Mouse (Mus musculus) spleen, postnatal 14 days (tissue): ENCODE data around the gene Pam.
"Not testable (repeated sequence)": the region's sequence is repeated elsewhere in the genome, so short reads cannot be mapped to it uniquely, and the experiment has no call there.

Source experiments
- DNase-seq, 2 experiments: peaks; one replicate each; pipeline ENCODE4 v3.0.0; 2021 to 2022; ENCODE audit warnings: low spot score in 2 of 2

The Pam gene

DNA sequence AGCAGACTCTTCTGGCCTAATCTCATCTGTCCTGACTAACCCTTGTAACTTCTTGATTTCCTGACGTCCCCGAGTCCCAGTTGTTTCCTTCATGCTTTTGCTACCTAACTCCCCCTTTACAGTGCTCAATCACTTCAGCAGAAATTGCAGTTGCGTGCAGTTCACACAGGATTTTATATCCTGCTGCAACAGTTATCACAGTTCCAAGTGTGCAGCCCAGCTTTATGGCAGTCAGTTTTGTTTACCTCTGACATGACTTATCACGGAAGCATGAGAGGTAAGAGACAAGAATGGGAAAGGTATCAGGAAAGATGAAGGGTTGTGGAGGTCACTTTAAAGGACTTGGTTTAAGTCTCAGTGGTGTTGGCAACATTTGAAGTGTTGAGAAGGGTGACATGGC is 125.7 kb downstream of the Pam start:
- DNase-seq: no peak

DNA sequence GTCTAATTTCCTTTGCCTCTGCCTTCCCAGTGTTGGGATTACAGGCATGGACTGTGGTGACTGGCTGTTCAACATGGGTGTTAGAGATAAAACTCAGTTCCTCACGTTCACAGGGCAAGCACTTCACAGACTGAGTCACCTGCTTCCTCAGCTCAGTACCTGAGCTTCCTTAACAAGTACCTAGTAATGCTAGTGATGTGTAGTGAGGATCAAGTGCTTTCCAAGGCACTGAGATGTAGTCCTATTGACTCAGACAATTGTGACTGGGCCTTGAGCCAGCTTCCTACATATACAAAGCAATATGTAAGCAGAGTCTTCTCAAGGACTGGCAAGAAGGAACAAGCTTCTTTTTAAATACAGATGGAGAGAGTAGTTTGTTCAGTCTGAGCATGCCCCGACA is 131.7 kb downstream of the Pam start:
- DNase-seq: no peak

DNA sequence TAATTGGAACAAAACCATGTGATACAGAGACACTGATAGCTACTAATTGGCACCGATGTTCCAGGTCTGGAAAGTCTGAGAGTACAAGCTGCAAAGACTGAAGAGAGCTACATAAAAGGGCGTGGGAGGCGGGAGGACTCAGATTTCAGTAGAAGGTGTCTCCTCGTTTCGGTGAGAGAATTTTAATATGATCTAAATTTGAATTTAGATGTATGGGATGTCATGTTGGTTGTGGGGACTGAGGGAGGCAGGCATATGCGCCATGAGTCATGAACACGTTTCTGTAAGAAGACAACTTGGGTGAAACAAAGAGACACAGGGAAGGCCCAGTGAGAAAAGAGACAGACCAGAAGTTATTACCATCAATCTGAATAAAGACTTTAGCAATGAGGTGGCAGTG is 133.3 kb downstream of the Pam start:
- no peak for DNase-seq

DNA sequence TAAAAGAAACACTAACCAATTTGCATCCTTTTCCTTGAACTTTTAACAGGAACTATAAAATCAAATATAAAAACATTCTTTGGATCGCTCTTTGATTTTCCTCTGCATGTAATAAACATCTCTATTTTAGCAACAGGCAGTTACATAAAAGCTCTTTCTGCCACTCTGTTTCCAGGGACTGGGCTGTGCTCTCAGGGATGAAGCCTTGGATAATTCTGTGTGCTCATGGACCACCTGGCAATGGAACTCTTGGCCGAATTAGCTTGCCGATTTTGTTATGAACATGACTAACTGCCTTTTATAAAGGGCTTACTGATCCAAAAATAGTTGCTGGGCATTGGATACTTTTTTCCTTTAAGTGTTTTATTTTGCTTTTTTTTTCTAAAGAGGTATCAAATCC is 134.8 kb downstream of the Pam start:
- DNase-seq: no peak

DNA sequence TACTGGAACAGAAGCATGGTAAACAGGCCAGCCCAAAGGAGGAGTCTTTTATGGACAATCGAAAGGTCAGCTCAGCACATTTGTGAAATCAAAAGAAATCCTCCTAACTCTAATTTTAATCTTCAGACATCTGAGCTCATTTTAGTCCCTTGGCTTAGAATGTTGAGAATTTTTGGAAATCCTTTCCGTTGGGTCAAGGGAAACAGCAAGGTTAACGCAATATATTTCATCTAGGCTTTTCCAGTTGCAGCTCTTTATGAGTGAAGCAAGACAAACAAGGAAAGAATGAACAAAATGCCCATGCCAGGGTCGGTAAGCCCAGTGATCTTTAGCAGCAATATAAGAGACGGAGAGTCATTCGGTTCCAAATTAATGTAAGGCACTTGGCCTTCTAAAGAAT is 135.3 kb downstream of the Pam start:
- DNase-seq: no peak

DNA sequence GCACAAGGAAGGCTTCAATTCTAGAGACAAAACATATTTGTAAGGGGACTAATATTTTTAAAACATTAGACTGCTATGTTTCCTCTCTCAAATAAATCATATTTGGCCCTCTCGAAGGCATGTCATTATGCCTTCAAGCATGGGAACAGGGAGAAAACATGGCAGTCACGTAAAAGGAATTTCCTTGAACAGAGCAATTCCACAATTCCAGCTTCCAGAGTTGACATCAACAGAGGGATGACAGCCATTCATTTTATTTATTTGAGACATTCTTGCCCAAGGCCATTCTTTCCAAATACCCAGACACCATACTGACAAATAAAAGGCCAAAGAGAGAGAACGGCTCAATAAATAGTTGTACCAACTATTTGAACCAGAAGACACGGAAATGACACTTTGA is 136.7 kb downstream of the Pam start:
- DNase-seq: no peak

DNA sequence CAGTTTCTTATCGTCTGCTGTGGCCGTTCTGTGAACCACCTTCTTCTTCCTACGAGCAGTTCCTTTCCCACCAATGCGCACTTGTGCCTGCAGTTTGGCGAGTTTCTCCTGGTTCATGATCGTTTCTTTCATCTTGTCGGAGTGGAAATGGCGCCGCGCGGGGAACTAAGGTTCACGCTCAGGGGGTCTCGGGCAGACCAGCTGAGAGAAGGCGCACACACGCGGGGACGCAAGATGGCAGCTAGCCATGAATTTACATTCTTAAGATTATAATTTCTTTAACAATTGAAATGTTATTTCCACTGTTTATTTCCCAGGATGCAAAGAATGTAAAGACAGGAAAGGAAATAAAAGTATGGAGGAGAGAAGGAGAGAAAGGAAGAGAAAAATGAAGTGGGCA is 146.2 kb downstream of the Pam start:
- not testable (repeated sequence) for DNase-seq

DNA sequence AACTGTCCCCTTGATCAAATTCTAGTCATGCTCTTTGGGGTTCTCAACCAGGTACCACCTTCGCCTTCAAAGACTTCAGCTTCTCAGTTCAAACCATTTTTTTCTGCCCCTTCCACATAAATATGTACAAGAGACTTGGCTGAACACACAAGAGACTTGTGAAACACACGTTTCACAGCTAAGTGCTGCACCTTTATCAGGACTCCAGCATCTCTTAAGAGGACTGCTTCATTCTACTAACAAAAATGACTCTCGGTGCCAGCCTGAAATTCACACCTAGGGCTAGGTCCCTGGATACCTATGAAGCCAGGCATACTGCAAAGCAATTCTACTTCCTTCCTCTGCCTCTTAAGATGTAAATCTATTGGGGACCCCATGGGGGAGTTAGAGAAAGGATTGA is 148.3 kb downstream of the Pam start:
- no peak for DNase-seq

DNA sequence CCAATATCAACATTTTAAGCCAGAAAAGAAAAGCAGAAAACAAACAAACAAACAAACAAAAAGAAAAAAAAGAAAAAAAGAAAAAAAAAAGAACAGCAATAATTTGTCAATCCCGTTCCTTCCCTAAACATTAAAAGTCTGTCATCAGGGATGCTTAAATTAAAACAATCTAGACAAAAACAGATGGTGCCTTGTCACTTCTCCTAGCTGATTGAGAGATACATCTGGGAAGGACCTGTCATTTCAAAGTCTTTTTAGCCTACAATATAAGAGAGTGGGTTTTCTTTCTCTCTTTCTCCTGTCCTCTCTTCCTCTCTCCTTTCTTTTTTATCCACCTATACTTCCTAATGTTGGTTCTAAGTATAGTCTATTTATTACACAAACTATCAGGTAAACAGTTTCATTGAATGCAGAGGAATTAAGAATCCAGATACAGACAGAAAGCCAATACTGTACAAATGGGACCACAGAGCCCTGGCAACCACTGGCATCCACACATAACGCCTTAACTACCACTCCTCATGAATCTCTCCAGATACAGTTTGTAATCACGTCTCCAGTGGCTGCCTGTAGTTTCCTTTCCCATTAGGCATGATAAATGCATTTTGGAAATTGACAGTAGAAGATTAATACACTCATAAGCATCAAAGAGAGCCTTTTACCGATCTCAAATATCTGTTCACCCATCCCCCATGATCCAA is 151.4 kb downstream of the Pam start:
- DNase-seq: no peak

DNA sequence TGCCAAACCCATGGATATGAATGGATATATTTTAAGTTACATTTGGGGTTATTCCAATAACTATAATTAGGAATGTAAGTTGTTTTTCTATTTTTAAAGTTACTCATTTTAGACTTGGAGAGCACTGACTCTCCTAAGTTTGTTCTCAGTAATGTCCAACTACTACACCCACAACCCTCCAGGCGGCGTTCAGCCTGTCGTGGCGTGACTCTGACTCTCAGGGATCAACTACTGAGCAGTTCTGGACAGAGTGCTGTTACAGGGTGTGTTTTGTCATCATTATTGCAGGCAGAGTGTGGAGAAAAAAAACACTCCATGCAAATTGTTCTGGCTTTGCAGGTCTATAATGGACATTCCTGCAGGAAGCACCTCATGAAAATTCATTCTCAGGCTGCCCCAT is 152.0 kb downstream of the Pam start:
- DNase-seq: no peak

DNA sequence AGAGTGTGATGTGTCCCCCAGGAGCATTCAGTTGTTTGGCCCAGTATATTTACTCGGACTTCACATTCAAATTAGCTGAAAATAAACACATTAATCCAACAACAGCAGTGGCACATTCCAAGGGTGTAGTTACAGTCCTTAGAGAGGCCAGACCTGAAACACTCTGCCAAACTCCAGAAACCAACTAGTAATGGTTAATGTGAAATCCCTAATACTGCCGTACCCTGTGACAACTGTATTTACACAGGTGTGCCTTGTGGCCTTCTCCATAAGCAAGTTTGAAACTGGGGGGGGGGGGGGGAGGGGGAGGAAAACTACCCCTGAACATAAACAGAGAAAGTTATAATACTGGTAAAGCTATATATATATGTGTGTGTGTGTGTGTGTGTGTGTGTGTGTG is 152.5 kb downstream of the Pam start:
- no peak for DNase-seq

DNA sequence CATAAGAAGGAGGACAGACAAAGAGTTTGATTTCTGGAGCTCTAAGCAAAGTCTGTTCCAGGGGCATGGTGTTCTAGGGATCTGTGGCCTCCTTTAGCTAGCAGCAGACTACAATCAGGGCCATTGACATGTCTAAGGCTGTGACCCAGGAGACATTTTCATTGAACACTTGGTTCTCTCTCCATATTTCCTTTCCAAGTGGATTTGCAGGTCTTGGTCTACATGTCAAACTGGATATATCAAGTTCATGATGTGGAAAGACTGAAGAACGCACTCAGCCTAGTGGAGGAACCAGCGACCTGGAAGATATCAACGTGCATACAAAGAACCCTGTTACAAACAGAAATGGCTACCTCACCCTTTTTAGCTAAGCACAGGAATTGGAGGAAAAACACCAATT is 156.9 kb downstream of the Pam start:
- no peak for DNase-seq

DNA sequence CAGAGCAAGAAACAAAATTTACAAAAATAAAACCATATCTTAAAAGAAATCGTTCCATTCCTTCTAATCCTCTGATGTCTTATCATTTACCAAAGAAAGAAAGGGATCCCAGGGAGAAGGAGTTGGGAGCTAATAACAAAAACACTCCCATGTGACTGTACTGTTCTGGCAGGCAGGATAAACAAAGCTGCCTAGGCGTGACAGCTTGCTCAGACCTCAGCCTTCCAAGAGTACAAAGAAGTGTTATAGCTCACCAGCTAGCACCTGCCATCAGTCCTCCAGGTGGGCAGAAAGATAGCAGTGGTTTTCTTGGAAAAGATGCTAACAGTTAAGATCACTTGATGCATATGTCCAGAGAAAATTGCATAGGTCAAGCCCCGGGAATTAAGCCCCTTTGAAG is 157.4 kb downstream of the Pam start:
- DNase-seq: no peak

DNA sequence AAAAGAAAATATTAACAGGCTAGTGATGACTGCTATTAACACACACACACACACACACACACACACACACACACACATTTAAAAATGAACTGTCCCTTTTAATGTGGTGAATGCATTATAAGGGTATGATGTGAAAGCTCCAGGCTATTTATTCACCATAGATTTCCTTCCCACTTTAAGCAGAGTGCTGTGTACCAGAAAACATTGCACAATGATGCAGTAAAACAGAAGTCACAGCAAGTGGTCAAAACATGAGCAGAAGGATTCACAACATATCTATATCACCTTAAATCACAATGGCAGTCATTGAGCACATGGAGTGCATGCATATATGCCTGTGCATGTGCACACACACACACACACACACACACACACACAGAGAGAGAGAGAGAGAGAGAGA is 160.5 kb downstream of the Pam start:
- DNase-seq: no peak

DNA sequence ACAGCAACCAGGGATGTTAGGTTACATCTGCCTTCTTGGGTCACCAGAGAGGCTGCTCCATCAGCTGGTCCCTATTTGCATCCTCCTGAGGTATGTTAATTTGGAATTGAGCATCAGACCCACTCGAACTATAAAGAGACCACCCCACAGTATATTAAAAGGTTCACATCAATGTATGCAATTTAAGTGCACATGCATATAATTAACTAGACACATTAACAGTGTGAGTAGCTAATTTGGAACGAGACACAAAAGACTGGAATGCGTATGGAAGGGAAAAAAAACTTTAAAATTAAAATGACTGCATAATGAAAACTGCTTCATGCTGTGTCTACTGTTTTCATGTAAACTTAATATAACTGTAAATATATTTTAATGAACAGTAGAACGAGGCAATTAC is 164.2 kb downstream of the Pam start:
- no peak for DNase-seq

DNA sequence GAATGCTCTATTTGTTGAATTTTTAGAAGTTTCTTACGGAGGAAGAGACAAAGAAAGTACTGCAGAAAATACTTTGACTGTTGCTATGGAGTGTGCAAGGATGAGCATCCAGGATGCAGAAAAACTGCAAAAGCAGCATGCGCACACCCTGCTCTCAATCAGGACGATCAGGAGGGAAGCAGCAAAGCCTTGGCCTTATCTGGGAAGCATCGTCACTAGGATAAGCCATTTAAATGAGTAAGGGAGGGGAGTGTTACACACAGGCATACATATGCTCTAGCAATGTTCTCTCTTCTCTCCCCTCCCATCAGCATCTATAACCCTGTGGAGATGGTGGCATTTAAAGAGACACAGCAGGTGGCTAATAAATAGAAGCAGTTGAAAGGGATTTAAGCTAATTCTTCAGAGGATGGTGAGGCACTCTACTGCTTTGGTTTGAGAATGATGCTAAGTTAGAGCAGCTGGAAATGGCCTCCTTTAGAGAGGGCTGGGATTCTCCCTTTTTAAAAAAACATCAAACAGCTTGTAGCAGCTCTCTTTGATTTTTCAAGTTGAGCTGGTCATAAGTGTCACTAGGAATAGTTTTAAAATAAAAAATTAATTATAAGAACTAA is 165.9 kb downstream of the Pam start:
- no peak for DNase-seq

DNA sequence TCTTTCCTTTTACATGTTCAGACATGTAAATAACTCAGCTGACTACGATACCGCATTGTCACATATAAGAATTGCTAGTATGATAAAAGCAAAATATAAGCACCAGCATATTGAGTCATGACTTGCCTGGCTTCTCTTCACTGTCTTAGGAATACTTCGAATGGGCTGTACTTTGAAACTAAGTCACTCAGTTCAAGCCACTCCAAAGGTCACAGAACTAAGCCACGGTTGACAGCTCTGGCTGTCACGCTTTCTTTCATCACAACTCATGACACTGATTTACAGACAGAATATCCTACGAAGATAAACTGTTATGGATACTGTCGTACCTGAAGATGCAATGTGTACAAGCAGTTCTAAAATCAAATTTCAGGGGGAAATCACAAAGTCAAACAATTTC is 168.7 kb downstream of the Pam start:
- DNase-seq: no peak

DNA sequence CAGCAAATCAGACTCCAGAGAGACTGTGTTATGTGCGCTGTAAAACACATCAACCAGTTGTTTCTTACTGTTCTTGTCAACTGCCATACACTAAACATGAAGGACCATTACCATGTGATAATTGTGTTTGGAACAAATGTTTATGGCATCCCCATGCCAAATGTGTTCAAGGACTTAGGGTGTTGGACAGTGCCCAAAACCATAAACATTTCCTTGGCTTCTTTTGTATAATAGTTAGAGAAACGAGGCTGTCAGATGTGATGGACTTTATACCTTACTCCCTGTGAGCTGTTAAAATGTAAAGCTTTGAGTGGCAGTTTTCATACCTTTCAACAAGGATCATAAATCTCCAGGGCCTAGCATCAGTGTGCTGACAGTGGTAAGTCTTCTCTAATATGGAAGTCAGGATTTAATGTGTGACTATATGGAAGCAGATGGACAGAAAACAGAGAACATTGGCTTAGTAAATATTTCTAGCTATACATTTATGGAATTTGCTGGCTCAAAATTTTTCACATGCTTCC is 169.4 kb downstream of the Pam start:
- DNase-seq: no peak

DNA sequence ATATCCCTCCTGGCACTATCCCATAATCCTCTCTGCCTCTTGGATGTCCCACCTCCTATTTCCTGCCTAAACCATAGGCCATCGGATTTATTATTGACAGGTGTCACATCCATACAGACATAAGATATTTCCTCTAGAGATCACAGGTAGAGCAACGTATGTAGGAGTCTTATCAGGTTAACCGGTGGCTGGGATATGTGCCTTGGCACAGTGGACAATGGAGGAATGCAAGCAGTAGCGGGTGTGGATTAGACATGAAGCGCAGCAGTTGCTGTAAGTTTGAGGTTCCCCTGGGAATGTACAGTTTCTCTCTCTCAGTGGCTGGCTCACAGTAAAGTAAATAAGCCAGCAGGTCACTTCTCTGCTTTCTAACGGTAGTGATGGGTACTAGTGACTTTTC is 173.1 kb downstream of the Pam start:
- no peak for DNase-seq

DNA sequence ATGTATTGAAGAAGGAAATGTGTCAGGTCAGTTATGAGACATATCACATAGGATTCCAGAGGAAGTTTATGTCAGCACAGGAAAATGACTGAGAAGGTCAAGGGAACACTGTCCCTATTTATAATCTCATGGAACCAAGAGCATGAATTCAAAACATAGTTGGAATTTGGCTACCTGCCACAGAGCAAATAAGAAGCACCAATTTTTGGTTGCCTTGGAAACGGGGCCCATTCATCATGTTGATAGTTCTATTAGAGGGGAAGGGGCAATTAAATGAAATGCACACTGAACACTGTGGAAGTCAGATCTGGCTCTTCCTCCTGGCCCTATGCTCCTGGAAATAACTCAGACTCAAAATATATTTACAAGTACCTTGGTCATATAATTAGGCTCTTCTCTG is 173.6 kb downstream of the Pam start:
- no peak for DNase-seq

DNA sequence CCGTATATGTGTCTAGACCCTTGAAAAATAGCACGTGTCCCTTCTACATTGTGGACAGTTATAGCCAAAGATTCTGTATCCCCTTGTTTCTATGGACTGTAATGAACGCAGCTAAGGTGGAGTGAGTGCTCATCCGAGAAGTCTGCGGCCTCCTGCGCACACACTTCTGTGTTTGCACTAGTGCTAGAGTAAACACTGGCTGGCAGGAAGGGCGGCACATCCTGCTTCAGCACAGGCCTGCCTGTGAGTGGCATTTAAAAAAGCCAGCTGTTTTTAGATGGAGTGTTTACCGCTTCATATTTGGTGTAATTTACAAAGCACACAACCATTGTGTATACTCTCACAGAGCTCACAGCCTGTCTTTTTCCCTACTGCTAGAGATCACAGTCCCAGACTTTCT is 177.0 kb downstream of the Pam start:
- DNase-seq: no peak

DNA sequence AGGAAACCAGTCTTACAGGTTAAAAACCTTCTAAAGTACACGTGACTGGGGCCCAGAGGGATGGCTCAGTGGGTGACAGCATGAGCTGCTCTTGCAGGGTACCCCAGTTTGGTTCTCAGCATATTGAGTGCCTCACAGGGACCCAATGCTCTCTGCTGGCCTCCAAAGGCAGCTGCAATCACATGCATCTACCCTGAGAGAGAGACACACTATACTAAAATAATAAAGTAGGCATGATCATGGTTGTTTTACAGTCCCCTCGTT is 178.5 kb downstream of the Pam start:
- no peak for DNase-seq

DNA sequence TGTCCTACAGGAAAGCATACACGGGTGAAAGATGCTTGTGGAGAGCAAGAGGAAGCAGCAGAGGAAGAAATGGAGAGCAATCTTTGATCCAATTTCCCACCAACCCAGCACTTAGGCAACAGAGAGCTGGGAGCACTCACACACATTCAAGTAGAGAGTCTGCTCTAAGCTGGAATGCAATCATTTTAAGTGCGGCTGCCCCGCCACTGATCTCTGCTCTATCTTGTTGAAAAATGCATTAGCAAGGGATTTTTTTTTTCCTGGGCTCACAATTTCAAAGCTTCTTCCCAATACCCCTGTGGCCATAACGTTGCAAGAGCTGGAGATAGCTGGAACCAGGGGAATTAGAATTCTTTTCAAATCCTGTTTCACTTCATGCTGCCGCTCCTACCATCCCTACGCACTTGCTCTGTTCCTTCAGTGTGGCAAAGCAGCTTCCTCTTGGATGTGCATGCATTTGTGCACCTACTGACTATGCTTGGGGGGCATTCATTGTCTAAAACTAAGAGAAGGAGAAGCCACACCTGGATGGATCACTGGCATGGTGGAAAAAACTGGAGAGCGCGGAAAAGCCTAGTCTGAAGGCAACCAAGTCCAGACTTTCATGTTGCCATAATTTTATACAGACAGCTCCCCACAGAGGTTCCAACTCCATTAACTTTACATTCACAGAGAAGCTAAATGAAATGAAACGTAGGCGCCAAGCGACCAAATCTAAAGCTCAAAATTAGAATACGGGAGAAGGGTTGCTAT is 179.1 kb downstream of the Pam start:
- no peak for DNase-seq
